Mouse (Mus musculus): Measurements from ENCODE around the gene Tex35.

- TF ChIP-seq POLR2A (IDR thresholded peaks at IDR 0.05; ENCODE audit: extremely low read depth, insufficient read depth, low read length) (no peak), CTCF (IDR thresholded peaks at IDR 0.05; ENCODE audit: low read depth, low read length) (no peak)
Measured at GRCm38 (mm10) chr1:157108580-157108979, at the start of gene Tex35.
